Mouse (Mus musculus): ENCODE data around the gene Fez2.

DNA sequence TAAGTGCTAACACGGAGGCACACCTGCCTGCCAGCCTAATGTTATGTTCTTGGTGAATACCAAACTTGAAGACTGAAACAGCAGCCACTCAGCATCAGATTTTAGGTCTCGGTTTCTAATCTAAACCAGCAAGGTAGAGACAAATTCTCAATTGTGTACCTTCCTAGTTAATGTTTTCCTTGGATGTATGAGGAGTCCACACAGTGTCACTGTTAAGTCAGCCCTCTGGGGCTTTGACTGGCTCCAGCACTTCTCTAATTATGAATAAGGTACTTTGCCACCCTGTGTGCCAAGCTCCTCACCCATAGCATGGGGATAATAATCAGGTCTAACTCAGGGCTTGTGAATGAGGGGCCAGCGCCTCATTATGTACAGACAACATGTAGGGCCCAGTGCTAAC, 35.6 kb downstream of the Fez2 start:
- TF ChIP-seq CTCF (IDR thresholded peaks at IDR 0.05; ENCODE audit: low read depth): no peak
- TF ChIP-seq EP300 (IDR thresholded peaks at IDR 0.05; ENCODE audit: low read depth): no peak

Measured in liver, postnatal 0 days (tissue).